Mouse (Mus musculus): ENCODE results near the gene Sult2b1. TPM values are rescaled to one million over a fixed set of nuclear protein-coding genes. Genes with fewer than 3 reads are reported as not detected.

Gene Sult2b1
- total RNA-seq, 2 experiments from 2014 or later = not detected

- no peak for DNase-seq
These were observed 59.3 kb downstream of the Sult2b1 start for GRCm38 (mm10) chr7:45725151-45725550.

GRCm38 (mm10) chr7:45723781-45724180, 60.7 kb downstream of the Sult2b1 start:
- no peak for DNase-seq

GRCm38 (mm10) chr7:45723301-45723700, 61.2 kb downstream of the Sult2b1 start:
- DNase-seq = no peak

GRCm38 (mm10) chr7:45722348-45722713, 62.1 kb downstream of the Sult2b1 start:
- DNase-seq = peak; percentile 37

DNA sequence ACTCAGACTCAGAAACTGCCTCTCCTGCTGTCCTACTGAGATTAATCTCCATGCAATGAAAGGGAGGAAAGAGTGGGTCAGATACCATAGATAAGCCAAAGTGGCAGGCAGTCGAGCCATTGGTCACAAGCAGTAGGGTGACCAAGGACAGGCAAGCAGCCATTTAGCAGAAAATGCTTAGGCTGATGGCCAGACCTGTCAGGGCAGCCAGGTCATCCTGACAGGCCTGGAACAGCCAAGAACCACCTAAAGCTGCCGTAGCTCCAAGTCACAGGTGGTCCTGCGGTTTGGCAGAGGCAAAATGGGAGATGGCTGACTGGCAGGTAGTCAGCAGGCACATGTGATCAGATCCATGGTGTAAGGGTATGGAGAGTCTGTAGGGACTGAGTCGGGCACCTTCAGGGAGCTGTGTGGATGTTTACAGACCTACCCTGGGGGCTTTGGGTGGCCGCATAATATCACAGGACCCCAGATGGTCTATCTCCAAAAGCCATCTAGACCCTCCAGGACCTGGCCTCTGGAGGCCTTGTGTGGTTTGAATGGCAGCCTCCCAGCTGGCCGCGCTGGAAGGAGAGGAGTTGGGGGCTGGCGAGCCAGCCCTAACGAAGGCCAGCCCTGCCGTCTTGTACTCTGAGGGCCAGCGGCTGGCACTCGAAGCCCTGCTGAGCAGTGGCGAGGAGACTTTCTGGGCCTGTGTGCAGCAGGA, 62.7 kb downstream of the Sult2b1 start:
- peak; percentile 25 for DNase-seq

GRCm38 (mm10) chr7:45721234-45721571, 63.3 kb downstream of the Sult2b1 start:
- no peak for DNase-seq

DNA sequence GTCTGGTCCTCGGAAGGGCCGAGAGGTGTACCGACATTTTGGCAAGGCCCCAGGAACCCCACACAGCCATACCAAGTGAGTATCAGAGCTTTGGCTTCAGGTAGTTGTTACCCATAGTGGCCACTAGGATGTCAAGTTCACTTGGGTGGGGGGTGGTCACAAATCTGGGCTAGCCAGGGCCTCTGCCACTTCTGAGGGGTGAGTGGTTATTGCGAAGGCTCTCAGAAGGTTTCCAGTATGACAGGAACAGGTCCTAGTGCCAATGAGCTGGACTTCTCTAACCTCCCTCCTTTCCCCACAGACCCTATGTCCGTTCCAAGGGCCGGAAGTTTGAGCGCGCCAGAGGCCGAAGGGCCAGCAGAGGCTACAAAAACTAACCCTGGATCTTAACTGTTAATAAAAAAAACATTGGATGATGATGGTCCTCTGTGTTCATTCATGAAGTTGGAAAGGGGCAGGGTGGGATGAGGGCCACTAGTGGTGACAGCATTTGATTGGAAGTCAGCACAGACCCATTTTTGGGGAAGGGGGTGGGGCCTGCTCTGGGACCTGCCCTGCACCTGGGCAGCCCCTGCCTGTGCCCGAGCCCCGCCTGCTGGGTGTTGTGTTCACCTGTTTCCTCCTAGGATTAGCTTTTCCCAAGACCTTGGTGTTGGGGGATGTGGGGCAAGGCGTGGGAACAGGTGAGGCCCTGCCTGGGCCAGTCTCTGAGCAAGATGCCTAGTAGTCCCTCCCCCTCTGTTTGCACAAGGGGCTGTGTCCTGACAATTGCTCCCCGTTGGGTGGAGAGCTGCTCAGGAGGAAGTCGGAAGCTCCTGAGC, 63.8 kb downstream of the Sult2b1 start, which contains the start of gene Fam83e:
Gene Fam83e (plus strand): TSS at position 800 of the 821 bp plus-strand sequence.
- peak; percentile 3 for DNase-seq

DNA sequence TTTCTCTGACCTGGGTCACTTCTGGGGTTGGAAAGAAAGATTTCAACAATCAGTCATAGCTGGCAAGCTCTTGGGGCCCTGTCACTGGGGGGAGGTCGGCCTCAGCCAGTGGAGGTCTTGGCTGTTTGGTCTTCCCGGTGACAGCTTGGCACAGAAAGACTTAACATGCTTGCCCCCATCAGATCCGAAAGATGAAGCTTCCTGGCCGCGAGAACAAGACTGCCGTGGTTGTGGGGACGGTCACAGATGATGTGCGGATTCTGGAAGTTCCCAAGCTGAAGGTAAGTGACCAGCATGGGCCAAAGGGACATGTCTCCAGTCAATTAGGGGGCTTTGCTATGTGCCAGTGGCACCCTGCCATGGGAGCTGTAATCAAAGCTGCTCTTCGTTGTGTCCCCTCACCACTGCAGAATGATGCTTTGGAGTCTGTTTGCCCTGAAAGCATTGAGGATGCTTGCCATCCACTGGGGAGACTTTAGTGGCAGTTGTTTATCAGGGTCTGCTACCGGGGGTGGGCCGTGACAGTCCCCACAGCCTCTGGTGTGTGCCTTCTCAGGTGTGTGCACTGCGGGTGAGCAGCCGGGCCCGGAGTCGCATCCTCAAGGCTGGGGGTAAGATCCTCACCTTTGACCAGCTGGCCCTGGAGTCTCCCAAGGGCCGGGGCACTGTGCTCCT, 64.6 kb downstream of the Sult2b1 start:
- peak; percentile 7 for DNase-seq

- DNase-seq = peak; percentile 8
These were observed 65.3 kb downstream of the Sult2b1 start for GRCm38 (mm10) chr7:45719180-45719579.

GRCm38 (mm10) chr7:45718331-45718730, 66.1 kb downstream of the Sult2b1 start:
- no peak for DNase-seq

DNA sequence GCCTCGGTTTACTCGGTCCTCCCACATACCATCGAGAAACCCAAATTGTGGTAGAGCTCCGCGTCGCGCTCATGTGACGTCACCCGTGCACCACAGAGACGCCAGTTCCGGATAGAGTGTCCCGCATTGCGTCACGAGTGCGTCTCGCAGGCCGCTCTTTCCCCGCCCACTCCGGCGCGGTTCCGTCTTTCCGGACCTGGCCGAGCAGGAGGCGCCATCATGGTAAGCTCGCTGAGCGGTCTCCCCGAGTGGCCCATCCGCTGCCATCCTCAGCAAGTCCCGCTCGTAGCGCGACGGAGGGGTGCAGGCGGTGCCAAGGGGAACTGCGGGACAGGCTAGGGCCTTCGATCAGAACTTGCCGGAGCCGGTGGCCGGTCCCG, 66.6 kb downstream of the Sult2b1 start, which contains the start of gene Sphk2:
Gene Sphk2 (minus strand): TSS at position 85 of the 380 bp plus-strand sequence.
- DNase-seq = peak; percentile 98

- DNase-seq = no peak
These were observed 67.2 kb downstream of the Sult2b1 start for GRCm38 (mm10) chr7:45716952-45717917.

GRCm38 (mm10) chr7:45716460-45716857, 68.0 kb downstream of the Sult2b1 start:
- DNase-seq = peak; percentile 3

- peak; percentile 20 for DNase-seq
These were observed 68.6 kb downstream of the Sult2b1 start for GRCm38 (mm10) chr7:45715741-45716459.

DNA sequence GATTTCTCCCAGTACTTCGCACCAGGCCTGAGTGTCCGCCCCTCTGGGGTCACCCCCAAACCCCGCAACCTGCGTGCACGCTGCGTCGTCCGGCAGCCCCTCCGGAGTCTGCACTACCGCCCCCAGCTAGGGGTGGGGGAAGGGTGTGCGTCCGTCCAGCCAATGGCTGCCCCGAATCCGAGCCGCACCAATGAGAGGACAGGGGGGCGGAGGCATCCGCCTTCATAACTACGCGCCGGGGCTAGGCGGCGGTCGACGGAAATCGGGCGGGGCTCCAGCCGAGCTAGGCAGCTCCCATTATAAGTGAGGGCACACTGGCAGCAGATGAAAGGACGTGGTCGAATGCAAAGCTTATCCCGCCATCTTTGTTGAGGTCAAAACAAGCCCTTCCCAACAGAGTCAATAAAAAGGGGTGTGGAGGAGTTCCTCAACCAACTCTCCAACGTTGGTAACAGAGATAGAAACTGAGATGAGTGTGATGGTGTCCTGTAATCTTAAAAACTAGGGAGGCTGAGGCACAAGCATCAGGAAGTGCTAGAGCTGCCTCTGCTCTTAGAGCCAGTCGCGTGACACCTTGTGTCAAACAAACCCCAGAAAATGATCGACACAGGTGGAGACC, 69.3 kb downstream of the Sult2b1 start, which contains the start of gene Rpl18:
Gene Rpl18 (plus strand): TSS at position 368 of the 619 bp plus-strand sequence.
- DNase-seq = peak; percentile 98

DNA sequence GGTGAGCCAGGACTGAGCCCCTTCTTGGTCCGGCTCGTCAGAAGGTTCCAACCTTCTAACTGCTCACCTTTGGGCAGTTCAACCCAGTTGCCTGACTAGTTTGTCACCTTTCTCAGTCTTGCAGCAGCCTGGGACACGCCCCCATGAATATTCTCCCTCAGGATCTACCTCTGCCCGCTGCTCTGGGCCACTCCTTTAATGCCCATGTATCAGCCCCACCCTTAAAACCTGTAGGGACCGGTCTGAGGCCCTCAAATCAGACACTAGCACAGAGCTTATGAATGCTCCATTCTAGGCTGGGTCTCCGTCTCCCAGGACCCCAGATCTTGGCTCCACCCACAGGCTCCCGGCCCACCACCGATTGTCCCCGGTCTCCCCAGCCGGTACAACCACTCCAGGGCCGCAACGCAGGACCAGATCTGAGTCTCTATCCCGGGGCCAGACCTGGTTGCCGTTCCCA, 69.8 kb downstream of the Sult2b1 start:
- no peak for DNase-seq

DNA sequence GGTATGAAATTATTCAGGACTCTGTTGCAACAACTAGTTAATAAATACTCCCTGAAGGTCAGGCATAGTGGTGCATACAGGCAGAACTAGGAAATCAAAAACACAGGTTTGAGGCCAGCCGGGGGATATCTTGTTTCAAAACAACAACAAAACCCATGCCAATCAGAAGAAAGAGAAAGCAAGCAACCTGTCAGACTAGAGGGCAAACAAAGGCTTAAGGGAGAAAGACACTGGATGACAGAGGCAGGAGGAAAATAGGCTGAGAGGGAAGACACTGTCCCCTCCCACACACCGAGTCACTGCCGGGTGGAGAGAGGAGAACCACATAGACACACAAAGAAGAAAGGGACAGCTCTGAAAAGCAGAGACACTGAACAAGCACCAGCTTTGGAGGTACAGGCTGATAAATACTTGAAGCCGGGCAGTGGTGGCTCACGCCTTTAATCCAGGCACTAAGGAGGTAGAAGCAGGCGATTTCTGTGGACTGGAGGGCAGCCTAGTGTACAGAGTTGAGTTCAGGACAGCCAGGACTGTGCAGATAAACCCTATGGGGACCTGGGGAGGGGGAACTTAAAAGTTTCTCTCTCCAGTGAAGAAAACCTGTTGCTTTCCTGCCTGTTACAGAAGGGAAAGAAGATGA, 70.5 kb downstream of the Sult2b1 start:
- DNase-seq = no peak

GRCm38 (mm10) chr7:45713396-45713795, 71.1 kb downstream of the Sult2b1 start:
- DNase-seq = peak; percentile 23

GRCm38 (mm10) chr7:45712022-45712757, 72.3 kb downstream of the Sult2b1 start:
- peak; percentile 44 for DNase-seq
